Mouse (Mus musculus) kidney, embryonic 14.5 days (tissue): ENCODE data around the gene Fam166b. TPM values are rescaled to one million over a fixed set of nuclear protein-coding genes. Genes with fewer than 3 reads are reported as not detected.
A peak's percentile ranks its signal among the peaks of the same experiment; 100 is the strongest.

ENCODE experiments used
- ATAC-seq: fragments of 200-750 bp; cut with Nextera tagmentation; 2 replicates; pipeline ENCODE4 v1.8.0; 2017; ENCODE audit warnings: moderate number of reproducible peaks, mild to moderate bottlenecking, moderate TSS enrichment, moderate library complexity; ENCODE audit not compliant: low FRiP score, low TSS enrichment
- H3K27ac ChIP-seq: fragments of 300-500 bp; sonication (generic); 2 replicates; pipeline ENCODE4 v1.5.1; 2014; ENCODE audit warnings: low read depth, mild to moderate bottlenecking, low read length, moderate library complexity, mixed read lengths
- H3K27me3 ChIP-seq: fragments of 300-500 bp; sonication (generic); 2 replicates; pipeline ENCODE4 v1.6.1; 2014; ENCODE audit warnings: mild to moderate bottlenecking, low read length; ENCODE audit not compliant: control insufficient read depth, insufficient read depth
- H3K36me3 ChIP-seq: fragments of 300-500 bp; sonication (generic); 2 replicates; pipeline ENCODE4 v1.6.1; 2014; ENCODE audit warnings: low read length, mixed read lengths; ENCODE audit not compliant: control insufficient read depth, insufficient read depth
- H3K4me1 ChIP-seq: fragments of 300-500 bp; sonication (generic); 2 replicates; pipeline ENCODE4 v1.6.1; 2014; ENCODE audit warnings: low read length, mixed read lengths; ENCODE audit not compliant: control insufficient read depth, insufficient read depth
- H3K4me2 ChIP-seq: fragments of 300-500 bp; sonication (generic); replicated peaks from 2 replicates; pipeline ENCODE4 v1.6.1; 2014; ENCODE audit warnings: low read depth, mild to moderate bottlenecking, low read length
- H3K4me3 ChIP-seq: fragments of 300-500 bp; sonication (generic); 2 replicates; pipeline ENCODE4 v1.5.1; 2014; ENCODE audit warnings: mild to moderate bottlenecking, low read length
- H3K9ac ChIP-seq: fragments of 300-500 bp; sonication (generic); 2 replicates; pipeline ENCODE4 v1.6.1; 2014; ENCODE audit warnings: low read depth, mild to moderate bottlenecking, low read length, moderate library complexity
- H3K9me3 ChIP-seq: fragments of 300-500 bp; sonication (generic); 2 replicates; pipeline ENCODE4 v1.6.1; 2016; ENCODE audit warnings: low read length; ENCODE audit not compliant: control insufficient read depth
- WGBS: fragments of 180-500 bp; shearing (Covaris S2); extraction: QIAGEN DNeasy Blood & Tissue Kit; methylation state at CpG from one replicate; pipeline ENCODE4 v1.1.7; 2014; 5-methylcytosine and 5-hydroxymethylcytosine counted together
- polyA plus RNA-seq: library from polyadenylated mRNA; unstranded; fragments of >200 nt; fragmentation: Nextera tagmentation; extraction: Ambion mirVana; gene quantifications from 2 replicates; pipeline ENCODE4 v1.2.1, GENCODE M21; 2014

Gene Fam166b
- polyA plus RNA-seq, 1 experiment from 2014 or later: 0.38 TPM

DNA sequence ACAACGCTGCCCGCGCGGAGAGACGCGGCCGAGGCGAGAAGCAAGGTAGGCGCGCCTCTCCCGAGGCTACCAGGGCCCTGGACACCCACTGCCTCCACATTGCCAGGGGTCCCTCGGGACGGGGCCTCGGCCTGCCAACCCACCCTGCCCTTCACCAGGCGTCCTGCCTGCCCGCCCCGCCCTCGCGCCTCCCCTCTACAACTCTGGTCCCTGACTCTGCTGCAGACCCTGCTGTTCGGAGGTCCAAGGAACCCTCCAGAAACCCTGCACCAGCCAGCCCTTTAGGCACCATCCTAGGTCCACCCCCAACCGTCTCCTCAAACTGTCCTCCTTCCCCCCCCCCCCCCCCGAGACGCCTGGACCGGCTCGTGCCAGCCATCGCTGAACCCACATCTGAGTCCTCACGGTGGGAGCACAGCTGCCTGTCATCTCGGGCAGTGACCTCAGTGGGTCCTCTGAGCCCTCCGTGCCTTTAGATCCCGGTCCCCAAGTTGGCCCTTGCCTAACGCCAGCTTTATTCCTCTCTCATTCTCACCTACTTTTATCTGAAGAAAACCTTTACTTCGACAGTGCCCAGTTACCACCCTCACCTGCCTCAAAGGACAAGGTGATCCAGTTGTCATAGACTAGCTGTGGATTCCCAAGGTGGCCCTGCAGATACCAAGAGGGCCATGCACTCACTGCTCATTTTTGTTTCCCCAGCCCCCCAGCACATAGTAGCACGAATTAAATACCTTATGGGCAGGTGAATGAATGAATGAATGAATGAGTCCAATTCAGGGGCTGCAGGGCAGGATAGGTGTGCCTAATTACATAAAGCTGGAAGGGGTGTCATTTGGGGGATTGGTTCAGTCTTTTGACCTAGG lies 46.5 kb downstream of the Fam166b start:
- Histone ChIP-seq H3K27me3 (no peaks in the 10 kb centered on the region), H3K9me3 (no peaks in the 10 kb centered on the region), H3K36me3 (no peaks in the 10 kb centered on the region), H3K4me1 (0 out of 2 replicates have a peak, but pooled peaks cover 4% of the 10 kb centered on the region), H3K27ac (no peak overlapping the region), H3K9ac (peak overlapping the region; percentile 74), H3K4me2 (peak overlapping the region; percentile 91), H3K4me3 (peak overlapping the region; percentile 68)
- ATAC-seq: peak; percentile 83
- 10% methylated on average over 17 of the region's 33 CpGs for WGBS

DNA sequence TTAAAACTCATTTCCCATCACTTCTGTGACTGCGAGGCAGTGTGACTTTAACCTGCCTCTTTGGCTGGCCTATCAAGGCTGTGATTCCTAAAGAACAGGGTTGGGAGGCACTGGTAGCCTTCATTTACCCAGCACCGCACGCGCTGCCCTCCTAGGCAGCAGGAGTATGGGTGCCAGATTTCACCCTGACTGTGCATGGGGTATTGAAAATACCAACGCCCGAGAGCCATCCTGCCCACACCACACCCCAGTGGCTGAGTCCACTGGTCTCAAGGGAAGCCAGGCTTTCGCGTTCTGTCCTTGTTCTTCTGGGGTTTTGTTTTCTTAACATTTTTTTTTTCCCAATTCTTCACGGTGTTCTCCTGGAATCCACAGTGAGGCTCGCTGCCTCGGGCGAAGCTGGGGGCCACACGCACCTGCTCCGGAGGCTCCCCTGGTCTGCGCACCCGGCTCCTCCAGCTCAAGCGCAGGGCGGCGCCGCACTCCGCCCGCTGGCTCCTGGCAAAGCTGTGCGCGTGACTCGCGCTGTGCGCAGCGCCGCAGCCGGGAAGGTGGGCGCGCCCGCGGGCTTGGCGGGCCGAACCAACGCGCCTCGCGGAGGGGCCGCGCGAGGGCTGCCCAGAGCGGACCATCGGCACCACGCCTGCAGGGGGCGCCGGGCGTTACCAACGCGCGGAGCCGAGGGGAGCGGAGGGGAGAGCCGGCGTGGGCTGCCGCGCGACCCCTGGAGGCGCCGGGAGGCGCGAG lies 47.4 kb downstream of the Fam166b start, which contains the start of gene Rusc2:
TSS of gene Rusc2 (plus strand) at position 572 of the 747 bp plus-strand sequence.
- ATAC-seq: peak; percentile 93
- 1% methylated on average over 58 of the region's 63 CpGs for WGBS

GRCm38 (mm10) chr4:43380951-43381350 lies 48.0 kb downstream of the Fam166b start:
- 0 out of 2 replicates have a peak, but pooled peaks have one; percentile 30 for ATAC-seq
- Histone ChIP-seq H3K4me2 (peak overlapping the region; percentile 91), H3K27me3 (no peaks in the 10 kb centered on the region), H3K4me3 (peak overlapping the region; percentile 68), H3K27ac (no peak overlapping the region), H3K9ac (no peak overlapping the region), H3K9me3 (no peaks in the 10 kb centered on the region), H3K36me3 (no peaks in the 10 kb centered on the region), H3K4me1 (0 out of 2 replicates have a peak, but pooled peaks cover 4% of the 10 kb centered on the region)
- WGBS: 46% methylated on average over 10 of the region's 10 CpGs

More for the DNA sequence above, 47.4 kb downstream of the Fam166b start, which contains the start of gene Rusc2:
- H3K9me3 ChIP-seq: no peaks in the 10 kb centered on the region
- peak within 1 kb of the TSS; percentile 74 for H3K9ac ChIP-seq
- no peak within 1 kb of the TSS for H3K27ac ChIP-seq
- H3K4me1 ChIP-seq: 0 out of 2 replicates have a peak, but pooled peaks cover 4% of the 10 kb centered on the region
- no peaks in the 10 kb centered on the region for H3K27me3 ChIP-seq
- no peaks in the 10 kb centered on the region for H3K36me3 ChIP-seq
- H3K4me3 ChIP-seq: peak within 1 kb of the TSS; percentile 68
- H3K4me2 ChIP-seq: peak within 1 kb of the TSS; percentile 91

GRCm38 (mm10) chr4:43379601-43380000 lies 49.3 kb downstream of the Fam166b start:
- no peak overlapping the region for H3K4me2 ChIP-seq
- no peak overlapping the region for H3K27ac ChIP-seq
- H3K27me3 ChIP-seq: no peaks in the 10 kb centered on the region
- no peaks in the 10 kb centered on the region for H3K36me3 ChIP-seq
- WGBS: 91% methylated on average over 6 of the region's 6 CpGs
- H3K9me3 ChIP-seq: no peaks in the 10 kb centered on the region
- no peak overlapping the region for H3K9ac ChIP-seq
- H3K4me1 ChIP-seq: 0 out of 2 replicates have a peak, but pooled peaks cover 4% of the 10 kb centered on the region
- no peak overlapping the region for H3K4me3 ChIP-seq
- no peak for ATAC-seq

Other genes starting within 250 kb of the Fam166b start
- gene Atp8b5, start 162.0 kb downstream of the Fam166b start, polyA plus RNA-seq: 0.31 and 0.43 TPM in 2 replicates
- 8.9 and 11.2 TPM in 2 replicates for gene Rusc2, start 47.2 kb downstream of the Fam166b start, polyA plus RNA-seq
- gene Tesk1, start 12.8 kb upstream of the Fam166b start, polyA plus RNA-seq: 11.4 and 14.9 TPM in 2 replicates
- gene Cd72, start 25.5 kb upstream of the Fam166b start, polyA plus RNA-seq: 5.1 and 5.2 TPM in 2 replicates
- not detected in 2 replicates for gene Sit1, start 54.6 kb upstream of the Fam166b start, polyA plus RNA-seq
- gene Ccdc107, start 63.8 kb upstream of the Fam166b start, polyA plus RNA-seq: 59.4 and 72.2 TPM in 2 replicates
- 36.4 and 38.2 TPM in 2 replicates for gene Arhgef39, start 70.6 kb upstream of the Fam166b start, polyA plus RNA-seq
- 0.80 and 1.3 TPM in 2 replicates for gene Car9, start 77.8 kb upstream of the Fam166b start, polyA plus RNA-seq
- 208 and 212 TPM in 2 replicates for gene Tpm2, start 94.6 kb upstream of the Fam166b start, polyA plus RNA-seq
- 50.2 and 55.7 TPM in 2 replicates for gene Creb3, start 133.2 kb upstream of the Fam166b start, polyA plus RNA-seq
- gene Tln1, start 133.6 kb upstream of the Fam166b start, polyA plus RNA-seq: 72.6 and 87.2 TPM in 2 replicates
- gene Rgp1, start 149.6 kb upstream of the Fam166b start, polyA plus RNA-seq: 27.9 and 34.4 TPM in 2 replicates
- 13.1 and 17.9 TPM in 2 replicates for gene Gba2, start 149.7 kb upstream of the Fam166b start, polyA plus RNA-seq
- gene Msmp, start 155.4 kb upstream of the Fam166b start, polyA plus RNA-seq: 0.63 and 1.0 TPM in 2 replicates
- gene Npr2, start 202.8 kb upstream of the Fam166b start, polyA plus RNA-seq: 6.0 and 11.1 TPM in 2 replicates
- gene Spag8, start 224.5 kb upstream of the Fam166b start, polyA plus RNA-seq: 0.93 and 1.3 TPM in 2 replicates
- gene Hint2, start 227.3 kb upstream of the Fam166b start, polyA plus RNA-seq: 107 and 136 TPM in 2 replicates
- 2.6 and 3.2 TPM in 2 replicates for gene Tmem8b, start 239.8 kb upstream of the Fam166b start, polyA plus RNA-seq
- 2.6 and 3.7 TPM in 2 replicates for gene Fam221b, start 240.0 kb upstream of the Fam166b start, polyA plus RNA-seq